Mouse (Mus musculus): ENCODE measurements at regions not wholly inside any gene's neighbourhood (a gene's known extent, or its start where the extent isn't known, plus 50 kb on each side); places are given as distances from the start of the nearest gene placed in this dataset.

DNA sequence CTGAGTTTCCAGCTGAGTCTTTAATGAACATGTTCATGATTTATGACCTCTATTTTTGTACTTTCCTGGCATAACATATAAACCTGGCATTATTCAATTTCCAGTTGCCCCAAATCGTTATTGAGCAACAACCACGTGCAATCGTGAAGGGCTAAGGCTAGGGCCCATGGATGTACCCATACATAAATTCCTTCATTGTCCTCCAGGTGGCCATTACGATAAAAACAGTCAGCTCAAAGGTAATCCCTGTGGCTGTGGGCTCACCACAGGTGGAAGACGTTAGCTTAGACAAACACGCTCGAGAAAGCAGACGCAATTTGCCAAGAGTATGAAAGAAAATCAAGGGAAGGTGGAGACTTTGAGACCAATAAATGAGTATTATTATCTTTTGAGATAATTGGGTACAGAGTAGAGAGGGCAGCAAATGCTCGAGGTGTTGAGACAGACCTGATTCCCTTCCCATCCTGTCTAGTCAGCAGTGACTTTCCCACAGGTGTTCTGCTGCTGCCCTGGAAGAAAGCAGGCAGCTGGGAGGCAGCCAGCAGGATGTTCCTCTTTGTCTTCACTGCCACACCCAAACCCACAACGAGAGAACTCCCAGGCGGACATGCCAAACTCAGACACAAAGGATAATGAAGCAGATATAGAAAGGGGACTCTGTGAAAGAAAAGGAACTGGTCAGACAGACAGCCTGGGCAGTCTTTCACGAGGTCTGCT is 2205.4 kb upstream of the Gm7489 start:
- no peak overlapping the region for H3K4me2 ChIP-seq (ENCODE audit: low read length)
- ATAC-seq (replicated peaks; ENCODE audit: low FRiP score, low read depth) (no peak), DNase-seq (ENCODE audit: low spot score) (no peak)
- no peak overlapping the region for H3K9ac ChIP-seq (ENCODE audit: low read depth, low read length)
- H3K27ac ChIP-seq = no peak overlapping the region
- H3K9me3 ChIP-seq (replicated peaks; ENCODE audit: low read length) = no peaks in the 10 kb centered on the region
- peak; percentile 19; the same call in 1 of the 2 replicates for TF ChIP-seq CTCF (IDR thresholded peaks at IDR 0.05; ENCODE audit: low read depth)
- no peaks in the 10 kb centered on the region for H3K36me3 ChIP-seq (ENCODE audit: insufficient read depth, low read length)
- H3K27me3 ChIP-seq (ENCODE audit: insufficient read depth, low read length) = no peaks in the 10 kb centered on the region
- no peak overlapping the region for H3K4me3 ChIP-seq (replicated peaks; ENCODE audit: low read depth, low read length)
- no peaks in the 10 kb centered on the region for H3K4me1 ChIP-seq (replicated peaks; ENCODE audit: insufficient read depth, low read length)
- 69% methylated on average over 12 of the region's 12 CpGs for WGBS

DNA sequence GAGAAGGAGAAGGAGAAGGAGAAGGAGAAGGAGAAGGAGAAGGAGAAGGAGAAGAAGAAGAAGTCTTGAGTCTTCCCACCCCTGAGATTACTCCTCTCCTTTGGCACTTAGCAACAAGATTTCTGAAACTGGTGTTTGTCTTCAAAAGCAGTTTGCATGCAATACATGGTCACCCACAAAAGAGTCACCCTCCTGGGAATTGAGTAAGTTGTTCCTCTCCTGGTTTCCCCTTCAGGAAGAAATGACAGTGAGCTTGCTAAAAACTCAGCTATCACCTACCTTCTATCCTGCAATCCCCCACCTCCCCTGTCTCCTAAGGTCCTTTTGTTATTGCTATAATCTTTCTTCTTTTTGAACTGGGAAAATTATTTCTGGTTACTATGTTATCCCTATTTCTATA is 2204.2 kb upstream of the Gm7489 start:
- Histone ChIP-seq H3K4me2 (ENCODE audit: low read length) (no peak overlapping the region), H3K4me3 (replicated peaks; ENCODE audit: low read depth, low read length) (no peak overlapping the region), H3K9me3 (replicated peaks; ENCODE audit: low read length) (no peaks in the 10 kb centered on the region), H3K4me1 (replicated peaks; ENCODE audit: insufficient read depth, low read length) (no peaks in the 10 kb centered on the region), H3K36me3 (ENCODE audit: insufficient read depth, low read length) (no peaks in the 10 kb centered on the region), H3K9ac (ENCODE audit: low read depth, low read length) (no peak overlapping the region), H3K27me3 (ENCODE audit: insufficient read depth, low read length) (no peaks in the 10 kb centered on the region), H3K27ac (no peak overlapping the region)
- TF ChIP-seq CTCF (IDR thresholded peaks at IDR 0.05; ENCODE audit: low read depth) = no peak
- DNase-seq (ENCODE audit: low spot score) (no peak), ATAC-seq (replicated peaks; ENCODE audit: low FRiP score, low read depth) (no peak)

DNA sequence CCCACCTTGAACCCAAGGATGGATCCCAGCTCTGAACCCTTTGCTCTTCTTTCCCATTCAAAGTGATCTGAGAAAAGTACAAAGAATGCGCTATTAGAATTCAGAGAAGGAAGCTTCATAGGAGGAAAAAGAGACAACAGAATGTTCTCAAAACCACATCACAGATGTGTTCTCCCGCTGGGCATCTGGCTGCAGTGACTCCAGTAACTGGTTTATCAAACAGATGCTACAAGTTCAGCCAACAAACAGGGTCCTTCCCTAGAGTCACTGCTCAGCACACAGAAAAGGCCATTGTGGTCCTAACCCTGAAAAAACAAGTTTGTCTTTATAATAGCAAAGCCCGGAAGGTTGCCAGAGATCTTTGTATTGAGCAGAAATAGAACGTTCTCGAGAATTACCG is 2203.5 kb upstream of the Gm7489 start:
- WGBS = 84% methylated on average over 6 of the region's 6 CpGs
- Histone ChIP-seq H3K9me3 (replicated peaks; ENCODE audit: low read length) (no peaks in the 10 kb centered on the region), H3K9ac (ENCODE audit: low read depth, low read length) (no peak overlapping the region), H3K36me3 (ENCODE audit: insufficient read depth, low read length) (no peaks in the 10 kb centered on the region), H3K4me2 (ENCODE audit: low read length) (no peak overlapping the region), H3K27ac (no peak overlapping the region), H3K4me3 (replicated peaks; ENCODE audit: low read depth, low read length) (no peak overlapping the region), H3K4me1 (replicated peaks; ENCODE audit: insufficient read depth, low read length) (no peaks in the 10 kb centered on the region), H3K27me3 (ENCODE audit: insufficient read depth, low read length) (no peaks in the 10 kb centered on the region)
- no peak for DNase-seq (ENCODE audit: low spot score)
- no peak for ATAC-seq (replicated peaks; ENCODE audit: low FRiP score, low read depth)
- TF ChIP-seq CTCF (IDR thresholded peaks at IDR 0.05; ENCODE audit: low read depth) = no peak

DNA sequence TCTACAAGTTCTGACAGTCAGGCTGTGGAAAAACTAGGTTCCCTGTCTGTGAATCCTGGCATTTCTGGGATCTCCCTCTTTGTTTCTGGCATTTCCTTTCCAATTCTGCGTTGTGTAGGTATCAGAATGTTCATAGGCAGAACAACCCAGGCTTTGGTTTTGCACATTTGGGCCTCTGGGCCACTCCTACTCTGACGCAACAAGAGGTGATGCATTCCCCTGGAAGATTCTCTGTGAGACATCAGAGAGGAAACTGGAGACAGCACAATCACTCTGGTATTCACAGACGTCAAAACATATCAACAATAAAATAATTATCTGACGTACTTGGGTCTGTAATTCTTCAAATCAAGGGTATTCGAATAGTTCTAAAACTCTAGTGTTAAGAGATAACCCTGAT is 2202.4 kb upstream of the Gm7489 start:
- no peak for ATAC-seq (replicated peaks; ENCODE audit: low FRiP score, low read depth)
- WGBS = 73% methylated on average over 5 of the region's 5 CpGs
- H3K4me2 ChIP-seq (ENCODE audit: low read length) = no peak overlapping the region

DNA sequence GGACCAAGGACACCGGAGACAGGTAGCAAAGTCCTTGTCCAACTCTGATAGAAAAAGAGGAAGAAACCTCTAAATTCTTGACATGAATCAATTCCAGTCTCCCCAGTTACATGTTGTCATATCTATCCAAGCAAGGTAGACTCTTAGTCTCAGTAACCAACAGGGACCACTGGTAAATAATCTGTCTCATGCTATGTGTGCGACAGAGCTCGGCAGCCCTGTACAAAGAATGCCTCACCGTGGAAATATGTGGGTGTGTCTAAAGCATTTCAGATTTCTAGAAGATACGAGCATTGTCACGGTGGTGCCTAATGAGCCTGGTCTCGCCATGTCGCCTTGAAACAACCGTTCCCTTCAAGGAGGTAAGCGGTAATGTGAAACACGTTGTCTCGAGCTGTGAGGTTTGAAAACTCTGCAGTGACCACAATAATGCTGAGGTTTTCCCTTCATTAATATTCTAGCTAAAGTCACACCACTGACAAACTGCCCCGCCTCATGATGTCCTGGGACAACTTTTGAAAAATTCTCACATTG is 2197.6 kb upstream of the Gm7489 start:
- Histone ChIP-seq H3K9me3 (replicated peaks; ENCODE audit: low read length) (no peaks in the 10 kb centered on the region), H3K4me2 (ENCODE audit: low read length) (no peak overlapping the region), H3K4me1 (replicated peaks; ENCODE audit: insufficient read depth, low read length) (no peaks in the 10 kb centered on the region), H3K27ac (no peak overlapping the region), H3K4me3 (replicated peaks; ENCODE audit: low read depth, low read length) (no peak overlapping the region), H3K9ac (ENCODE audit: low read depth, low read length) (no peak overlapping the region), H3K27me3 (ENCODE audit: insufficient read depth, low read length) (no peaks in the 10 kb centered on the region), H3K36me3 (ENCODE audit: insufficient read depth, low read length) (no peaks in the 10 kb centered on the region)
- ATAC-seq (replicated peaks; ENCODE audit: low FRiP score, low read depth) = peak; percentile 66; the same call in 1 of the 2 replicates
- no peak for TF ChIP-seq CTCF (IDR thresholded peaks at IDR 0.05; ENCODE audit: low read depth)
- no peak for DNase-seq (ENCODE audit: low spot score)
- WGBS = 65% methylated on average over 13 of the region's 13 CpGs

More for the DNA sequence above, 2202.4 kb upstream of the Gm7489 start:
- no peaks in the 10 kb centered on the region for H3K27me3 ChIP-seq (ENCODE audit: insufficient read depth, low read length)
- no peak overlapping the region for H3K27ac ChIP-seq
- no peaks in the 10 kb centered on the region for H3K4me1 ChIP-seq (replicated peaks; ENCODE audit: insufficient read depth, low read length)
- DNase-seq (ENCODE audit: low spot score) = no peak
- H3K4me3 ChIP-seq (replicated peaks; ENCODE audit: low read depth, low read length) = no peak overlapping the region
- no peaks in the 10 kb centered on the region for H3K36me3 ChIP-seq (ENCODE audit: insufficient read depth, low read length)
- H3K9ac ChIP-seq (ENCODE audit: low read depth, low read length) = no peak overlapping the region
- no peaks in the 10 kb centered on the region for H3K9me3 ChIP-seq (replicated peaks; ENCODE audit: low read length)
- TF ChIP-seq CTCF (IDR thresholded peaks at IDR 0.05; ENCODE audit: low read depth) = no peak

DNA sequence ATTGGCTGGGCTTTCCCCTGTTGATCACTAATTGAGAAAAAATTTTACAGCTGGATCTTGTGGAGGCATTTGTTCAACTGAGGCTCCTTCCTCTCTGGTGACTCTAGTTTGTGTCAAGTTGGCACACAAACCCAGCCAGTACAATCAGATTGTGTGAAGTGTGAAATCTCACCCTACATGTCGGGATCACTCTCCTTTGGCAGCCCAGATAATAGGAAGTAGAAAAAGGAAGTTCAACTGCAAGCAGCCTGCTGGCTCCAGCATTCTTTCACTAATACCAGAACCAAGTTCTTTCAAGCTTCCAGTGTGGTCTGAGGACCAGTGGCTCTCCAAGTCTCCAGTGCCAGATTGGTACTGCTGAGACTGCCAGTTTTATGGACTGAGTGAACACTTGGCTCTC is 2195.2 kb upstream of the Gm7489 start:
- DNase-seq (ENCODE audit: low spot score) (no peak), ATAC-seq (replicated peaks; ENCODE audit: low FRiP score, low read depth) (no peak)
- no peak for TF ChIP-seq CTCF (IDR thresholded peaks at IDR 0.05; ENCODE audit: low read depth)
- Histone ChIP-seq H3K27me3 (ENCODE audit: insufficient read depth, low read length) (no peaks in the 10 kb centered on the region), H3K9ac (ENCODE audit: low read depth, low read length) (no peak overlapping the region), H3K4me2 (ENCODE audit: low read length) (no peak overlapping the region), H3K4me3 (replicated peaks; ENCODE audit: low read depth, low read length) (no peak overlapping the region), H3K9me3 (replicated peaks; ENCODE audit: low read length) (no peaks in the 10 kb centered on the region), H3K36me3 (ENCODE audit: insufficient read depth, low read length) (no peaks in the 10 kb centered on the region), H3K27ac (no peak overlapping the region), H3K4me1 (replicated peaks; ENCODE audit: insufficient read depth, low read length) (no peaks in the 10 kb centered on the region)
- WGBS = 59% methylated on average over 1 of the region's 1 CpGs

DNA sequence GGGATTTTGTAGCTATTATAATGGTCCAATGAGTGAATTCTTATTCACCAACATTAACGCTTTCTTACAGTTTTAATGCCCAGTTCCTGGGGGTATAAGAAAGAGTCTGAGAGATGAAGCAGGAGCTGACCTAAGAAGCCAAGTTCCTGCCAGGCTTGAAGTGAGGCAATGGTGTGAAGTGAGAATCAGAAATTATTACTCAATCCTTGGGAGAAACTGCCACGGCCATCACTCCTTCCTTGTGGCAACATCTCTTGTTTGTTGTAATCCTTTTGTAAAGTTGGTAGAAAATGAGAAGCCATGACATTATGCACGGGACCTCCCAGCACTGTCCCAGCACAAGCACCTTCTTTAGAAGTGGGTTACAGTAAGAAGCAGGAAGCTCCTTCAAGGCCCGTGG is 2192.0 kb upstream of the Gm7489 start:
- Histone ChIP-seq H3K4me2 (ENCODE audit: low read length) (no peak overlapping the region), H3K27ac (no peak overlapping the region), H3K9me3 (replicated peaks; ENCODE audit: low read length) (no peaks in the 10 kb centered on the region), H3K4me1 (replicated peaks; ENCODE audit: insufficient read depth, low read length) (no peaks in the 10 kb centered on the region), H3K9ac (ENCODE audit: low read depth, low read length) (no peak overlapping the region), H3K27me3 (ENCODE audit: insufficient read depth, low read length) (no peaks in the 10 kb centered on the region), H3K4me3 (replicated peaks; ENCODE audit: low read depth, low read length) (no peak overlapping the region), H3K36me3 (ENCODE audit: insufficient read depth, low read length) (no peaks in the 10 kb centered on the region)
- ATAC-seq (replicated peaks; ENCODE audit: low FRiP score, low read depth) (no peak), DNase-seq (ENCODE audit: low spot score) (no peak)
- WGBS = 74% methylated on average over 4 of the region's 4 CpGs
- TF ChIP-seq CTCF (IDR thresholded peaks at IDR 0.05; ENCODE audit: low read depth) = no peak
